Mouse (Mus musculus) bone marrow, adult 2 months (tissue): Measurements from ENCODE around the gene Ccdc180.

Source experiments
- CTCF ChIP-seq: fragments of 200-500 bp; IDR thresholded peaks from 2 replicates; pipeline ENCODE4 v1.5.1; 2011; ENCODE audit warnings: low read length, control low read depth; ENCODE audit not compliant: control insufficient read depth, insufficient read depth
- POLR2A ChIP-seq: fragments of 200-500 bp; IDR thresholded peaks from 2 replicates; pipeline ENCODE4 v1.6.1; 2011; ENCODE audit warnings: low read depth, mild to moderate bottlenecking, control low read depth, low read length, borderline replicate concordance; ENCODE audit not compliant: control insufficient read depth

DNA sequence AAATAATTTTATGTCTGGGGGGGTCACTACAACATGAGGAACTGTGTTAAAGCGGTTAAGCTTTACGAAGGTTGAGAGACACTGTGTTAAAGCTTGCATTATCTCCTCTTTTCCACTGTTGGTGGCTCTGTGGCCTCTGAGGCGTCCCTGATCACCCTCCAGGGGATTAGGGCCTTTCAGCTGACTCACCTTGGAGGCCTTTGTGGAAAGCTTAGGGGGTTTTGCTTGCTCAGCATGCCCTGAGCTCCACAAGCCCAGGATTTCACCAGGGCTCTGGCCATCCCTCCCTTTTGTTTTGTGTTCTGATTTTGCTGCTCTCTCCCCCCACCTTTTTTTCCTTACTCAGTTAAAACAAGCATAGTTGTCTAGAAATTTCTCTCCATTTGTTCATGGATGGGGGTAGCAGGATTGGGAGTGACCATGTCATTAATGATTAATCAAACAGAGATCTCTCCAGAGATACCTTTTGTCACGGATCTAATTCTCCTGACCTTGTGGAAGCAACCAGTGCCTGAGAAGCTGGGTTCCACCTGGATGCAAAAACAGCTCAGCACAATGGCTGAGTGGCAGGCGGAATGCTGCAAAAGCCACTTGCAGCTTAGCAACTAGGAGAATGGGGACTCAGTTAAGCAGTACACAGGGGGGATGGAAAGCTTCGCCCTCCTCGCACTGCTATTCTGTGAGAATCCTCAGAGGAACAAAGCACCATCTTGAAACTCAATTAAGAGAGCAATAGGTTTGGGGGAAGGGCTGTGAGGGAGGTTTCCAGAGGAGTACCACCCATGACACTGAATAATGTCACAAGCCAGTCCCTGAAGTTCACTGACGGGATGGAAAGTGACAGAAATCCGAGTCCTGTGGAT is 77.6 kb downstream of the Ccdc180 start:
- TF ChIP-seq CTCF (no peak), POLR2A (no peak)
